Mouse (Mus musculus): ENCODE measurements at regions not wholly inside any gene's neighbourhood (a gene's known extent, or its start where the extent isn't known, plus 50 kb on each side); places are given as distances from the start of the nearest gene placed in this dataset.

DNA sequence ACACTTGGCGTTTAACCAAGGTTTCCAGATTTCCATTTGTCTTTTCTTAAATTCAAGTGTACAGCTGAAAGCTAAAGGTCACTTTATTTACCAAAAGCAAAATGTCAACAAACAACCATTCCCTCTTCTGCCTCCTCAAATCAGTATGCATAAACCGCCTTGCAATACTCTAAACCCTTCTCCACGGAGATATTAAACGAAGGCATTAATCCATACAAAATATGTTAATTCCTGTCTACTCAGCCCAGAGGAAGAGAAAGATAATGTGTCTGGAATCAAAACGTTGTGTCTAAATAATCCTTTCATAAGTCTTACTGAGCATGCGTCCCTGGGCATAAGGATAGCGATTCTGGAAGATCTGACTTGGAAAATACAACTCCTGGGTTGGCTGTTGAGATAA, 1506.5 kb downstream of the Stim2 start:
- ATAC-seq (ENCODE audit: low FRiP score) (no peak), DNase-seq (ENCODE audit: low spot score) (no peak)
- no peak overlapping the region for H3K4me3 ChIP-seq (replicated peaks; ENCODE audit: low read length)
- no peaks in the 10 kb centered on the region for H3K36me3 ChIP-seq (replicated peaks; ENCODE audit: control insufficient read depth, insufficient read depth)
- H3K4me1 ChIP-seq (replicated peaks; ENCODE audit: control insufficient read depth, insufficient read depth, low read length) = no peaks in the 10 kb centered on the region
- H3K9me3 ChIP-seq (ENCODE audit: control insufficient read depth, low read length) = no peaks in the 10 kb centered on the region
- H3K27ac ChIP-seq = no peak overlapping the region
- no peak overlapping the region for H3K9ac ChIP-seq
- no peak overlapping the region for H3K4me2 ChIP-seq (replicated peaks)
- WGBS = 52% methylated on average over 7 of the region's 7 CpGs
- H3K27me3 ChIP-seq (ENCODE audit: control insufficient read depth, insufficient read depth, low read length) = no peaks in the 10 kb centered on the region

DNA sequence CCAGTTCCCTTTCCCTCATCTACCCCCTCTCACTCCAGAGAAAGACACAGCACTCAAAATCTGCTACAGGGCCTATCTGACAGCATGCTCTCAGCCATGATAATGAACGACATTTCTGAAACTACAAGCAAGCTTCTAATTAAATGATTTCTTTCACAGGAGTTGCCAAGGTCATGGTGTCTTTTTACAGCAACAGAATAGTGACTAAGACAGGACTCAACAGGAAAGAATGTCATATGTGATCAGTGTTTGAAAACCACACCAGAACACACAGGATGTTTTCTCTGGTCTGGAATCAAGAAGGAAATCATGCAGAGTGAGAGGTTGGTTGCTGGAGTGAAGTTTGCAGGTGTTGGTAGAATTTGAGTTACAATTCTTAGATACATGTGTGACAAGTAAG, 1507.6 kb downstream of the Stim2 start:
- Histone ChIP-seq H3K9ac (no peak overlapping the region), H3K4me3 (replicated peaks; ENCODE audit: low read length) (no peak overlapping the region), H3K36me3 (replicated peaks; ENCODE audit: control insufficient read depth, insufficient read depth) (no peaks in the 10 kb centered on the region), H3K27me3 (ENCODE audit: control insufficient read depth, insufficient read depth, low read length) (no peaks in the 10 kb centered on the region), H3K27ac (no peak overlapping the region), H3K9me3 (ENCODE audit: control insufficient read depth, low read length) (no peaks in the 10 kb centered on the region), H3K4me1 (replicated peaks; ENCODE audit: control insufficient read depth, insufficient read depth, low read length) (no peaks in the 10 kb centered on the region), H3K4me2 (replicated peaks) (no peak overlapping the region)
- 45% methylated on average over 1 of the region's 1 CpGs for WGBS
- no peak for DNase-seq (ENCODE audit: low spot score)
- no peak for ATAC-seq (ENCODE audit: low FRiP score)

DNA sequence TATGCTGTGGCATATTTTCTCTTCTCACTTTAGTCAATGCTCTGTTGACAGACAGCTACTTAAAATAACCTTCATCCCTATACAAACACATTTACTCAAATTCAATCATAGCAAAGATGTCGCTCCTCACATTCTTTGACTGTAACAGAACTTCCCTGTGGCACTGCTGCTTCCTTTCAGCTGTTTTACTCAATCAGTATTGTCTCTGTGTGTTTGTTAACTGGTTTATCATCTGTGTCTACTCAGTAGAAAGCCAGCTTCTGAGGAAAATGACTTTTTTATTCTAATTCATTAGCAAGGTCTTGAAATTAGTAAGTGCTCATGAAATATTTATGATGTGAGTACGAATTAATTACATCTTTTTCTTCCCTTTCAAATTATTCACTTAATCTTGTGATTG, 1516.0 kb downstream of the Stim2 start:
- Histone ChIP-seq H3K27me3 (ENCODE audit: control insufficient read depth, insufficient read depth, low read length) (no peaks in the 10 kb centered on the region), H3K4me1 (replicated peaks; ENCODE audit: control insufficient read depth, insufficient read depth, low read length) (no peaks in the 10 kb centered on the region), H3K9me3 (ENCODE audit: control insufficient read depth, low read length) (no peaks in the 10 kb centered on the region), H3K4me2 (replicated peaks) (no peak overlapping the region), H3K27ac (no peak overlapping the region), H3K9ac (no peak overlapping the region), H3K4me3 (replicated peaks; ENCODE audit: low read length) (no peak overlapping the region), H3K36me3 (replicated peaks; ENCODE audit: control insufficient read depth, insufficient read depth) (no peaks in the 10 kb centered on the region)
- ATAC-seq (ENCODE audit: low FRiP score) (no peak), DNase-seq (ENCODE audit: low spot score) (no peak)
- 54% methylated on average over 2 of the region's 2 CpGs for WGBS

DNA sequence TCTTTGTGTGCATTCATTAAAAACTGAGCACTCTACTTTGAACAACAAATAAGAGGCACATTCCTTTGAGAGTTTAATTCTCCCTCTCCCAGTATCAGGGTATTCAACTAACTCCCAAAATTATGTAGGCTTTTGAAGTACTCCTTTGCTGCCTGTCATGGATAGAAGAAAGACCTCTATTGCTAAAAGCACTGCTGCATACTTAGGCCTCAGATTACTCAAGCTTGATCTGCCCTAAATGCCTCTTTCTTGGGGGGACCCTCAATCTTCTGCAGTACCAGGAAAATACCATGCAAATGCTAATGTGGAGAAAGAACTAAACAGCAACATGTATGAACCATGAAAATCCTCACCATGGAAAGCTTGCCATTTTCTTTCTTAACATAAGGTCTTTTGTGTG, 1552.9 kb downstream of the Stim2 start:
- H3K9me3 ChIP-seq (ENCODE audit: control insufficient read depth, low read length) = no peaks in the 10 kb centered on the region
- DNase-seq (ENCODE audit: low spot score) = peak; percentile 2
- no peak overlapping the region for H3K9ac ChIP-seq
- H3K4me1 ChIP-seq (replicated peaks; ENCODE audit: control insufficient read depth, insufficient read depth, low read length) = no peaks in the 10 kb centered on the region
- no peaks in the 10 kb centered on the region for H3K36me3 ChIP-seq (replicated peaks; ENCODE audit: control insufficient read depth, insufficient read depth)
- H3K4me2 ChIP-seq (replicated peaks) = no peak overlapping the region
- H3K27ac ChIP-seq = no peak overlapping the region
- no peak overlapping the region for H3K4me3 ChIP-seq (replicated peaks; ENCODE audit: low read length)
- no peaks in the 10 kb centered on the region for H3K27me3 ChIP-seq (ENCODE audit: control insufficient read depth, insufficient read depth, low read length)
- no peak for ATAC-seq (ENCODE audit: low FRiP score)
